Mouse (Mus musculus) myocyte (in vitro differentiated cells): ENCODE data around the gene Acot8. TPM values are rescaled to one million over a fixed set of nuclear protein-coding genes. Genes with fewer than 3 reads are reported as not detected.

Experiments used
- H3K27me3 ChIP-seq: one replicate; pipeline ENCODE4 v1.6.1; 2011; ENCODE audit not compliant: control insufficient read depth, insufficient read depth, insufficient read length
- H3K36me3 ChIP-seq: one replicate; pipeline ENCODE4 v1.6.1; 2011; ENCODE audit not compliant: control insufficient read depth, insufficient read depth
- H3K4me2 ChIP-seq: one replicate; pipeline ENCODE4 v1.6.1; 2011; ENCODE audit warnings: low read depth, control low read depth
- H3K4me3 ChIP-seq: one replicate; pipeline ENCODE4 v1.5.1; 2011; ENCODE audit warnings: mild to moderate bottlenecking, control low read depth, moderate library complexity
- H3K79me2 ChIP-seq: one replicate; pipeline ENCODE4 v1.6.1; 2011; ENCODE audit not compliant: control insufficient read depth, insufficient read depth
- H3ac ChIP-seq: one replicate; pipeline ENCODE4 v1.6.1; 2011; ENCODE audit not compliant: control insufficient read depth, insufficient read length
- CEBPB ChIP-seq: IDR thresholded peaks from 2 replicates; pipeline ENCODE4 v1.6.1; 2011; ENCODE audit warnings: mild to moderate bottlenecking, moderate library complexity; ENCODE audit not compliant: poor library complexity, insufficient read depth, severe bottlenecking
- E2F4 ChIP-seq: IDR thresholded peaks from one replicate; pipeline ENCODE4 v1.6.1; 2011; ENCODE audit warnings: mild to moderate bottlenecking, control low read depth, moderate library complexity; ENCODE audit not compliant: insufficient read depth
- MAX ChIP-seq: IDR thresholded peaks from one replicate; pipeline ENCODE4 v1.6.1; 2011; ENCODE audit warnings: low read depth, mild to moderate bottlenecking, control low read depth
- MYOD1 ChIP-seq, 3 experiments: IDR thresholded peaks; one replicate each; pipeline ENCODE4 v1.6.1; 2011; ENCODE audit warnings: control low read depth in 2 of 3, low read depth in 2 of 3, mild to moderate bottlenecking in 2 of 3, moderate library complexity in 1 of 3; ENCODE audit not compliant: insufficient read length in 2 of 3, control insufficient read depth in 1 of 3
- MYOG ChIP-seq, 3 experiments: IDR thresholded peaks; one replicate each; pipeline ENCODE4 v1.6.1; 2011; ENCODE audit warnings: control low read depth in 2 of 3, low read depth in 2 of 3, mild to moderate bottlenecking in 2 of 3; ENCODE audit not compliant: insufficient read length in 2 of 3, control insufficient read depth in 1 of 3, insufficient read depth in 1 of 3
- POLR2A ChIP-seq: IDR thresholded peaks from one replicate; pipeline ENCODE4 v1.6.1; 2011; ENCODE audit warnings: low read depth, mild to moderate bottlenecking, control low read depth, moderate library complexity; ENCODE audit not compliant: insufficient read length
- POLR2AphosphoS2 ChIP-seq: IDR thresholded peaks from one replicate; pipeline ENCODE4 v1.6.1; 2011; ENCODE audit warnings: low read depth, control low read depth; ENCODE audit not compliant: insufficient read length
- REST ChIP-seq: IDR thresholded peaks from one replicate; pipeline ENCODE4 v1.6.1; 2011; ENCODE audit warnings: mild to moderate bottlenecking, control low read depth, moderate library complexity; ENCODE audit not compliant: insufficient read depth, insufficient read length
- SRF ChIP-seq: IDR thresholded peaks from one replicate; pipeline ENCODE4 v1.6.1; 2011; ENCODE audit warnings: low read depth; ENCODE audit not compliant: control insufficient read depth, insufficient read length
- TCF12 ChIP-seq: IDR thresholded peaks from one replicate; pipeline ENCODE4 v1.6.1; 2011; ENCODE audit warnings: mild to moderate bottlenecking, control low read depth; ENCODE audit not compliant: poor library complexity, insufficient read depth, severe bottlenecking
- TCF3 ChIP-seq: IDR thresholded peaks from one replicate; pipeline ENCODE4 v1.6.1; 2011; ENCODE audit warnings: low read depth, control low read depth; ENCODE audit not compliant: insufficient read length
- USF1 ChIP-seq: IDR thresholded peaks from one replicate; pipeline ENCODE4 v1.6.1; 2011; ENCODE audit warnings: low read depth, mild to moderate bottlenecking, control low read depth, moderate library complexity
- polyA plus RNA-seq: library from polyadenylated mRNA; unstranded; fragments of >200 nt; fragmentation: generic; extraction: Trizol; gene quantifications from one replicate; pipeline ENCODE4 v1.2.1, GENCODE M21; 2012; ENCODE audit warnings: missing spikeins

The Acot8 gene
- polyA plus RNA-seq, 1 experiment, result 24.5 TPM

- Histone ChIP-seq H3K4me3 (peak overlapping the region; percentile 79), H3ac (peak overlapping the region; percentile 77), H3K27me3 (no peaks in the 10 kb centered on the region), H3K79me2 (peaks cover 41% of the 10 kb centered on the region), H3K36me3 (peaks cover 9% of the 10 kb centered on the region), H3K4me2 (peak overlapping the region; percentile 100)
- no peak for TF ChIP-seq MAX
- TF ChIP-seq CEBPB, result no peak
- TF ChIP-seq POLR2AphosphoS2, result no peak
- TF ChIP-seq USF1, result no peak
- no peak for TF ChIP-seq E2F4
- TF ChIP-seq MYOD1 (IDR thresholded peaks at IDR 0.05; ENCODE audit: control insufficient read depth in 1 of 3, insufficient read length in 2 of 3, low read depth in 2 of 3), result no peak
- TF ChIP-seq TCF3, result no peak
- no peak for TF ChIP-seq MYOG (IDR thresholded peaks at IDR 0.05; ENCODE audit: control insufficient read depth in 1 of 3, insufficient read depth in 1 of 3, insufficient read length in 2 of 3, low read depth in 2 of 3)
- no peak for TF ChIP-seq TCF12
- TF ChIP-seq SRF, result no peak
- no peak for TF ChIP-seq POLR2A
- TF ChIP-seq REST, result no peak
Measured at GRCm38 (mm10) chr2:164746693-164747092, 58.0 kb downstream of the Acot8 start.

GRCm38 (mm10) chr2:164745843-164746479, 58.7 kb downstream of the Acot8 start, which contains the start of the genes Wfdc3 and Dnttip1:
Gene Wfdc3 (minus strand): TSS chr2:164745931.
Gene Dnttip1 (plus strand): TSS chr2:164745983.
- peak within 1 kb of the TSS; percentile 100 for H3K4me2 ChIP-seq
- H3K36me3 ChIP-seq, result peaks cover 9% of the 10 kb centered on the region
- no peaks in the 10 kb centered on the region for H3K27me3 ChIP-seq
- peaks cover 40% of the 10 kb centered on the region for H3K79me2 ChIP-seq
- peak within 1 kb of the TSS; percentile 79 for H3K4me3 ChIP-seq
- no peak for TF ChIP-seq E2F4
- no peak for TF ChIP-seq POLR2AphosphoS2
- no peak for TF ChIP-seq USF1
- peak; percentile 38 for TF ChIP-seq SRF
- no peak for TF ChIP-seq MYOG (IDR thresholded peaks at IDR 0.05; ENCODE audit: control insufficient read depth in 1 of 3, insufficient read depth in 1 of 3, insufficient read length in 2 of 3, low read depth in 2 of 3)
- no peak for TF ChIP-seq TCF12
- TF ChIP-seq POLR2A, result peak; percentile 81
- H3ac ChIP-seq, result peak within 1 kb of the TSS; percentile 77

GRCm38 (mm10) chr2:164744987-164745386, 59.7 kb downstream of the Acot8 start:
- peaks cover 9% of the 10 kb centered on the region for H3K36me3 ChIP-seq
- no peak for TF ChIP-seq E2F4
- TF ChIP-seq POLR2A, result no peak
- no peak for TF ChIP-seq REST
- no peak for TF ChIP-seq MYOD1 (IDR thresholded peaks at IDR 0.05; ENCODE audit: control insufficient read depth in 1 of 3, insufficient read length in 2 of 3, low read depth in 2 of 3)
- TF ChIP-seq USF1, result no peak
- no peak for TF ChIP-seq CEBPB
- TF ChIP-seq SRF, result no peak
- no peak for TF ChIP-seq TCF12
- no peak for TF ChIP-seq MYOG (IDR thresholded peaks at IDR 0.05; ENCODE audit: control insufficient read depth in 1 of 3, insufficient read depth in 1 of 3, insufficient read length in 2 of 3, low read depth in 2 of 3)
- no peak for TF ChIP-seq TCF3
- TF ChIP-seq MAX, result no peak
- no peak for TF ChIP-seq POLR2AphosphoS2
- peaks cover 31% of the 10 kb centered on the region for H3K79me2 ChIP-seq
- peak overlapping the region; percentile 79 for H3K4me3 ChIP-seq
- no peak overlapping the region for H3ac ChIP-seq
- peak overlapping the region; percentile 96 for H3K4me2 ChIP-seq
- no peaks in the 10 kb centered on the region for H3K27me3 ChIP-seq

Other genes starting within 250 kb of the Acot8 start
- gene Wfdc2, start 242.5 kb downstream of the Acot8 start, polyA plus RNA-seq, result not detected
- gene Spint3, start 231.4 kb downstream of the Acot8 start, polyA plus RNA-seq, result not detected
- gene Wfdc6a, start 219.4 kb downstream of the Acot8 start, polyA plus RNA-seq, result not detected
- gene Eppin, start 211.3 kb downstream of the Acot8 start, polyA plus RNA-seq, result not detected
- not detected for gene Wfdc6b, start 191.4 kb downstream of the Acot8 start, polyA plus RNA-seq
- not detected for gene Wfdc8, start 191.3 kb downstream of the Acot8 start, polyA plus RNA-seq
- not detected for gene Wfdc16, start 166.1 kb downstream of the Acot8 start, polyA plus RNA-seq
- gene Wfdc10, start 148.8 kb downstream of the Acot8 start, polyA plus RNA-seq, result not detected
- gene Wfdc9, start 148.3 kb downstream of the Acot8 start, polyA plus RNA-seq, result not detected
- gene Wfdc11, start 130.8 kb downstream of the Acot8 start, polyA plus RNA-seq, result not detected
- gene Wfdc13, start 119.8 kb downstream of the Acot8 start, polyA plus RNA-seq, result 0.04 TPM
- gene Spint4, start 106.4 kb downstream of the Acot8 start, polyA plus RNA-seq, result not detected
- not detected for gene Spint5, start 89.6 kb downstream of the Acot8 start, polyA plus RNA-seq
- gene Wfdc3, start 59.0 kb downstream of the Acot8 start, polyA plus RNA-seq, result 0.41 TPM
- gene Dnttip1, start 58.9 kb downstream of the Acot8 start, polyA plus RNA-seq, result 63.0 TPM
- 103 TPM for gene Ube2c, start 35.0 kb downstream of the Acot8 start, polyA plus RNA-seq
- 3,985 TPM for gene Tnnc2, start 24.9 kb downstream of the Acot8 start, polyA plus RNA-seq
- 29.5 TPM for gene Snx21, start 19.1 kb downstream of the Acot8 start, polyA plus RNA-seq
- 3.3 TPM for gene Zswim3, start 216 bp upstream of the Acot8 start, polyA plus RNA-seq
- 13.3 TPM for gene Zswim1, start 17.8 kb upstream of the Acot8 start, polyA plus RNA-seq
- gene Spata25, start 23.7 kb upstream of the Acot8 start, polyA plus RNA-seq, result 0.40 TPM
- gene Ctsa, start 28.0 kb upstream of the Acot8 start, polyA plus RNA-seq, result 202 TPM
- gene Neurl2, start 28.6 kb upstream of the Acot8 start, polyA plus RNA-seq, result 23.5 TPM
- gene Pltp, start 52.8 kb upstream of the Acot8 start, polyA plus RNA-seq, result 117 TPM
- gene Pcif1, start 74.4 kb upstream of the Acot8 start, polyA plus RNA-seq, result 43.2 TPM
- gene Zfp335, start 106.9 kb upstream of the Acot8 start, polyA plus RNA-seq, result 11.1 TPM
- 1.7 TPM for gene Mmp9, start 135.9 kb upstream of the Acot8 start, polyA plus RNA-seq
- gene Slc12a5, start 155.9 kb upstream of the Acot8 start, polyA plus RNA-seq, result 0.52 TPM
- gene Ncoa5, start 230.0 kb upstream of the Acot8 start, polyA plus RNA-seq, result 24.0 TPM